Mouse (Mus musculus): Measurements from ENCODE around the gene Fam71f1.

The Fam71f1 gene

GRCm38 (mm10) chr6:29318879-29319278 is at the start of gene Fam71f1:
Gene Fam71f1 (plus strand): TSS chr6:29319140.
- DNase-seq (ENCODE audit: low spot score), result no peak

GRCm38 (mm10) chr6:29270961-29271360 is 48.0 kb upstream of the Fam71f1 start:
- DNase-seq (ENCODE audit: low spot score), result no peak

GRCm38 (mm10) chr6:29272312-29273072 is 46.4 kb upstream of the Fam71f1 start, which contains the start of gene Hilpda:
Gene Hilpda (plus strand): TSS chr6:29272488.
- DNase-seq (ENCODE audit: low spot score), result peak; percentile 88

GRCm38 (mm10) chr6:29276746-29277145 is 42.2 kb upstream of the Fam71f1 start:
- DNase-seq (ENCODE audit: low spot score), result no peak

GRCm38 (mm10) chr6:29278513-29279267 is 40.2 kb upstream of the Fam71f1 start:
- peak; percentile 57 for DNase-seq (ENCODE audit: low spot score)

GRCm38 (mm10) chr6:29279293-29279692 is 39.6 kb upstream of the Fam71f1 start, which contains the start of gene Fam71f2:
Gene Fam71f2 (plus strand): TSS chr6:29279593.
- no peak for DNase-seq (ENCODE audit: low spot score)

- DNase-seq (ENCODE audit: low spot score), result no peak
Observed at GRCm38 (mm10) chr6:29280671-29281070, 38.3 kb upstream of the Fam71f1 start.

- no peak for DNase-seq (ENCODE audit: low spot score)
Observed at GRCm38 (mm10) chr6:29286870-29287269, 32.1 kb upstream of the Fam71f1 start.

GRCm38 (mm10) chr6:29287481-29287880 is 31.5 kb upstream of the Fam71f1 start:
- no peak for DNase-seq (ENCODE audit: low spot score)

- peak; percentile 30 for DNase-seq (ENCODE audit: low spot score)
Observed at GRCm38 (mm10) chr6:29287944-29288343, 31.0 kb upstream of the Fam71f1 start.

GRCm38 (mm10) chr6:29288651-29289050 is 30.3 kb upstream of the Fam71f1 start:
- DNase-seq (ENCODE audit: low spot score), result no peak

- no peak for DNase-seq (ENCODE audit: low spot score)
Observed at GRCm38 (mm10) chr6:29299112-29299511, 19.8 kb upstream of the Fam71f1 start.

GRCm38 (mm10) chr6:29303251-29303650 is 15.7 kb upstream of the Fam71f1 start:
- no peak for DNase-seq (ENCODE audit: low spot score)

- DNase-seq (ENCODE audit: low spot score), result no peak
Observed at GRCm38 (mm10) chr6:29303726-29304125, 15.2 kb upstream of the Fam71f1 start.

- no peak for DNase-seq (ENCODE audit: low spot score)
Observed at GRCm38 (mm10) chr6:29305462-29305861, 13.5 kb upstream of the Fam71f1 start.

GRCm38 (mm10) chr6:29308846-29309605 is 9.9 kb upstream of the Fam71f1 start:
- DNase-seq (ENCODE audit: low spot score), result no peak

- no peak for DNase-seq (ENCODE audit: low spot score)
Observed at GRCm38 (mm10) chr6:29313690-29314202, 5.2 kb upstream of the Fam71f1 start.

- DNase-seq (ENCODE audit: low spot score), result no peak
Observed at GRCm38 (mm10) chr6:29317286-29317685, 1.7 kb upstream of the Fam71f1 start.

GRCm38 (mm10) chr6:29317941-29318340 is 999 bp upstream of the Fam71f1 start:
- no peak for DNase-seq (ENCODE audit: low spot score)

- DNase-seq (ENCODE audit: low spot score), result no peak
Observed at GRCm38 (mm10) chr6:29321586-29321985, 2.6 kb downstream of the Fam71f1 start.

- DNase-seq (ENCODE audit: low spot score), result no peak
Observed at GRCm38 (mm10) chr6:29322147-29322546, 3.2 kb downstream of the Fam71f1 start.

- no peak for DNase-seq (ENCODE audit: low spot score)
Observed at GRCm38 (mm10) chr6:29322735-29323134, 3.8 kb downstream of the Fam71f1 start.

All from ovary, adult 18-20 months (tissue).